Mouse (Mus musculus) bone marrow macrophage, adult 2 months (primary cell): ENCODE results near the gene Tenm4. TPM values are rescaled to one million over a fixed set of nuclear protein-coding genes. Genes with fewer than 3 reads are reported as not detected.

Experiments used
- H3K27ac ChIP-seq: 2 replicates; pipeline ENCODE4 v1.5.1; 2012; ENCODE audit warnings: low read depth, low read length; ENCODE audit not compliant: insufficient read depth
- H3K4me1 ChIP-seq: 2 replicates; pipeline ENCODE4 v1.6.1; 2012; ENCODE audit warnings: low read length; ENCODE audit not compliant: control insufficient read depth, insufficient read depth
- H3K4me3 ChIP-seq: 2 replicates; pipeline ENCODE4 v1.5.1; 2012; ENCODE audit warnings: mild to moderate bottlenecking, low read length, moderate library complexity; ENCODE audit not compliant: insufficient read depth
- CTCF ChIP-seq: IDR thresholded peaks from 2 replicates; pipeline ENCODE4 v1.5.1; 2012; ENCODE audit warnings: low read depth, mild to moderate bottlenecking, low read length, moderate library complexity
- POLR2A ChIP-seq: IDR thresholded peaks from 2 replicates; pipeline ENCODE4 v1.6.1; 2012; ENCODE audit warnings: mild to moderate bottlenecking, low read depth, low read length, borderline replicate concordance
- polyA plus RNA-seq: library from polyadenylated mRNA; stranded (reverse); fragments of >200 nt; gene quantifications from 2 replicates; pipeline ENCODE4 v1.2.4, GENCODE M21; 2012; ENCODE audit not compliant: missing spikeins, insufficient read depth, insufficient read length

The Tenm4 gene
- polyA plus RNA-seq, 1 experiment, result not detected

GRCm38 (mm10) chr7:96657857-96658580 is 487.0 kb downstream of the Tenm4 start:
- H3K27ac ChIP-seq, result no peak overlapping the region
- no peak for TF ChIP-seq POLR2A
- no peaks in the 10 kb centered on the region for H3K4me1 ChIP-seq
- no peak overlapping the region for H3K4me3 ChIP-seq

- TF ChIP-seq POLR2A (no peak), CTCF (no peak)
- no peak overlapping the region for H3K27ac ChIP-seq
- H3K4me1 ChIP-seq, result no peaks in the 10 kb centered on the region
- H3K4me3 ChIP-seq, result no peak overlapping the region
Measured at GRCm38 (mm10) chr7:96660907-96661306, 489.9 kb downstream of the Tenm4 start.

GRCm38 (mm10) chr7:96661352-96662169 is 490.5 kb downstream of the Tenm4 start:
- TF ChIP-seq CTCF (no peak), POLR2A (no peak)
- H3K4me1 ChIP-seq, result no peaks in the 10 kb centered on the region
- H3K4me3 ChIP-seq, result no peak overlapping the region
- H3K27ac ChIP-seq, result no peak overlapping the region

GRCm38 (mm10) chr7:96663336-96663735 is 492.3 kb downstream of the Tenm4 start:
- Histone ChIP-seq H3K4me3 (no peak overlapping the region), H3K27ac (no peak overlapping the region), H3K4me1 (no peaks in the 10 kb centered on the region)
- TF ChIP-seq CTCF (no peak), POLR2A (no peak)

GRCm38 (mm10) chr7:96666366-96666896 is 495.4 kb downstream of the Tenm4 start:
- Histone ChIP-seq H3K27ac (no peak overlapping the region), H3K4me1 (no peaks in the 10 kb centered on the region), H3K4me3 (no peak overlapping the region)
- TF ChIP-seq POLR2A (no peak), CTCF (no peak)

GRCm38 (mm10) chr7:96667688-96668087 is 496.6 kb downstream of the Tenm4 start:
- Histone ChIP-seq H3K4me3 (no peak overlapping the region), H3K4me1 (no peaks in the 10 kb centered on the region), H3K27ac (no peak overlapping the region)
- TF ChIP-seq POLR2A, result no peak
- TF ChIP-seq CTCF, result no peak

- Histone ChIP-seq H3K4me1 (no peaks in the 10 kb centered on the region), H3K4me3 (no peak overlapping the region), H3K27ac (no peak overlapping the region)
- TF ChIP-seq POLR2A (no peak), CTCF (no peak)
Measured at GRCm38 (mm10) chr7:96670095-96670494, 499.0 kb downstream of the Tenm4 start.

GRCm38 (mm10) chr7:96672322-96672914 is 501.4 kb downstream of the Tenm4 start:
- TF ChIP-seq POLR2A (no peak), CTCF (no peak)
- H3K27ac ChIP-seq, result no peak overlapping the region

GRCm38 (mm10) chr7:96677082-96677481 is 506.0 kb downstream of the Tenm4 start:
- no peak overlapping the region for H3K4me3 ChIP-seq
- H3K4me1 ChIP-seq, result no peaks in the 10 kb centered on the region
- TF ChIP-seq POLR2A (no peak), CTCF (no peak)
- no peak overlapping the region for H3K27ac ChIP-seq

More at GRCm38 (mm10) chr7:96672322-96672914, 501.4 kb downstream of the Tenm4 start:
- no peaks in the 10 kb centered on the region for H3K4me1 ChIP-seq
- no peak overlapping the region for H3K4me3 ChIP-seq

- no peak overlapping the region for H3K4me3 ChIP-seq
- TF ChIP-seq POLR2A (no peak), CTCF (no peak)
- H3K4me1 ChIP-seq, result no peaks in the 10 kb centered on the region
- no peak overlapping the region for H3K27ac ChIP-seq
Measured at GRCm38 (mm10) chr7:96678236-96678635, 507.2 kb downstream of the Tenm4 start.
